Comparison of ENCODE assay signal across 18 mouse cellular contexts in the genomic region with DNA sequence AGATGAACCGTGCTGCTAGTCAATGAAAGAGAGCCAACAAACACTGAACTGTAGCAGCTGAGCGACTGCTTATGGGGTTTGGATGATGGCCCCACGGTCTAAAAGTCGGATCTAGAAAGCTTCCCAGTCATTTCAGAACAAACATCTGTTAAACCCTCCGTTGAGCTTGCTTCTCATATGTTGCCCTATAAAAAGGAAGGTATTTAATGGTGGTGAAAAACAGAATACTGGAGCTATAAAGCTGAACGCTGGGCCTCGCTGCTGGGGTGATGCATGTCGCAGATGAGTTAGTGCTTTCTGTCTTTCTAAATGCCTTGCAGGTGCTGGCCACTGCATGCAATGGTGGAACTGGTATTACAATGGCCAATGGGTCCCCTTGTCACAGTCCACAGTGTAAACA.
A peak's percentile ranks its signal among the peaks of the same experiment; 100 is the strongest.
DNase-seq lines count a peak whose midpoint lies in the region; ATAC-seq and TF ChIP-seq lines count a peak whose summit lies in the region.
"Had no signal": no experiment of that assay in that cellular context is flagged by ENCODE, and none has a peak within 500 bp of the region (broad histone marks: within the 10 kb centered on the region; RNA-seq: fewer than 3 reads in every experiment).

No protein-coding gene starts in this region.

- ATAC-seq in kidney, embryonic 16.5 days (ENCODE audit: low FRiP score, low TSS enrichment): peak; percentile 57; the same call in 1 of the 2 replicates
- peak; percentile 38; the same call in 1 of the 2 replicates for ATAC-seq in lung, embryonic 16.5 days (ENCODE audit: low read depth)
- peak; percentile 70 for ATAC-seq in limb, embryonic 14.5 days (ENCODE audit: low FRiP score, low read depth)
- ATAC-seq: activated CD4-positive, CD25-positive, alpha-beta regulatory T cell, adult 4 months; forebrain, embryonic 14.5 days; Patski had no signal

- no peak for DNase-seq in kidney, adult 11 months
- DNase-seq in lung, postnatal 4 days: no peak
- DNase-seq in limb, embryonic 14.5 days (ENCODE audit: low spot score): peak; percentile 65
- DNase-seq in layer of hippocampus, postnatal 10 days (ENCODE audit: low spot score in 2 of 2): no peak
- DNase-seq: adrenal gland, postnatal 25 days; cerebellum, adult 18-20 months; cerebellum, postnatal 10 days; gastrocnemius, adult 2 months; gastrocnemius, postnatal 25 days had no signal

- no peaks in the 10 kb centered on the region for H3K27me3 ChIP-seq in kidney, embryonic 16.5 days (ENCODE audit: insufficient read depth, low read length)
- no peaks in the 10 kb centered on the region for H3K27me3 ChIP-seq in lung, embryonic 16.5 days (ENCODE audit: control insufficient read depth, insufficient read depth, low read depth, low read length)
- no peaks in the 10 kb centered on the region for H3K27me3 ChIP-seq in limb, embryonic 14.5 days (ENCODE audit: control insufficient read depth, insufficient read depth, low read length)
- H3K27me3 ChIP-seq: CH12.LX; heart, embryonic 12.5 days; Patski had no signal

- H3K4me2 ChIP-seq in kidney, embryonic 16.5 days (replicated peaks; ENCODE audit: low read depth, low read length): no peak overlapping the region
- H3K4me2 ChIP-seq in lung, embryonic 16.5 days (ENCODE audit: low read depth, low read length): no peak overlapping the region
- H3K4me2 ChIP-seq in limb, embryonic 14.5 days (replicated peaks; ENCODE audit: low read depth, low read length, severe bottlenecking): no peak overlapping the region
- H3K4me2 ChIP-seq: heart, embryonic 12.5 days had no signal

- no peaks in the 10 kb centered on the region for H3K4me1 ChIP-seq in kidney, embryonic 16.5 days (ENCODE audit: insufficient read depth, low read length)
- no peaks in the 10 kb centered on the region for H3K4me1 ChIP-seq in lung, embryonic 16.5 days (replicated peaks; ENCODE audit: control insufficient read depth, insufficient read depth, low read length)
- 0 out of 2 replicates have a peak, but pooled peaks cover 6% of the 10 kb centered on the region for H3K4me1 ChIP-seq in limb, embryonic 14.5 days (ENCODE audit: control insufficient read depth, insufficient read depth, low read length)
- H3K4me1 ChIP-seq: embryonic facial prominence, embryonic 10.5 days; heart, embryonic 12.5 days; hindbrain, embryonic 10.5 days had no signal

- no peak overlapping the region for H3K4me3 ChIP-seq in kidney, embryonic 16.5 days (ENCODE audit: low read length)
- no peak overlapping the region for H3K4me3 ChIP-seq in lung, embryonic 16.5 days (ENCODE audit: low read length)
- no peak overlapping the region for H3K4me3 ChIP-seq in limb, embryonic 14.5 days (replicated peaks; ENCODE audit: low read length)
- H3K4me3 ChIP-seq: embryonic facial prominence, embryonic 10.5 days; gastrocnemius, adult 2 months; heart, embryonic 12.5 days; hindbrain, embryonic 10.5 days had no signal

- no peak overlapping the region for H3K9ac ChIP-seq in kidney, embryonic 16.5 days (replicated peaks; ENCODE audit: low read length)
- H3K9ac ChIP-seq in lung, embryonic 16.5 days (ENCODE audit: low read length): no peak overlapping the region
- H3K9ac ChIP-seq in limb, embryonic 14.5 days (ENCODE audit: low read depth, low read length, severe bottlenecking): no peak overlapping the region
- H3K9ac ChIP-seq: heart, embryonic 12.5 days had no signal

- H3K9me3 ChIP-seq in kidney, embryonic 16.5 days (ENCODE audit: low read length): no peaks in the 10 kb centered on the region
- no peaks in the 10 kb centered on the region for H3K9me3 ChIP-seq in lung, embryonic 16.5 days (ENCODE audit: control insufficient read depth, low read length)
- H3K9me3 ChIP-seq in limb, embryonic 14.5 days (ENCODE audit: control insufficient read depth, low read length): no peaks in the 10 kb centered on the region
- H3K9me3 ChIP-seq: embryonic facial prominence, embryonic 10.5 days; heart, embryonic 12.5 days; hindbrain, embryonic 10.5 days had no signal

- no peak for TF ChIP-seq POLR2A in limb, embryonic 14.5 days (IDR thresholded peaks at IDR 0.05; ENCODE audit: borderline replicate concordance, extremely low read depth, insufficient read depth, insufficient read length)

- H3K27ac ChIP-seq in kidney, embryonic 16.5 days (ENCODE audit: low read length): no peak overlapping the region
- H3K27ac ChIP-seq in lung, embryonic 16.5 days (ENCODE audit: low read length): peak overlapping the region; percentile 31; the same call in 1 of the 2 replicates
- H3K27ac ChIP-seq in limb, embryonic 14.5 days (replicated peaks; ENCODE audit: low read depth, low read length): no peak overlapping the region
- H3K27ac ChIP-seq: embryonic facial prominence, embryonic 10.5 days; gastrocnemius, adult 2 months; hindbrain, embryonic 10.5 days had no signal

- no peaks in the 10 kb centered on the region for H3K36me3 ChIP-seq in kidney, embryonic 16.5 days (ENCODE audit: insufficient read depth, low read length)
- no peaks in the 10 kb centered on the region for H3K36me3 ChIP-seq in lung, embryonic 16.5 days (ENCODE audit: control insufficient read depth, insufficient read depth, low read length)
- no peaks in the 10 kb centered on the region for H3K36me3 ChIP-seq in limb, embryonic 14.5 days (ENCODE audit: control insufficient read depth, insufficient read depth, low read length)
- H3K36me3 ChIP-seq: embryonic facial prominence, embryonic 10.5 days; heart, embryonic 12.5 days; hindbrain, embryonic 10.5 days had no signal

- WGBS in kidney, embryonic 16.5 days: 37% methylated on average over 8 of the region's 8 CpGs
- WGBS in lung, embryonic 16.5 days: 67% methylated on average over 8 of the region's 8 CpGs
- 24% methylated on average over 8 of the region's 8 CpGs for WGBS in limb, embryonic 14.5 days
